Mouse (Mus musculus) CH12.LX (cell line): ENCODE results near the gene Tprkb. TPM values are rescaled to one million over a fixed set of nuclear protein-coding genes. Genes with fewer than 3 reads are reported as not detected.
"Not testable (repeated sequence)": the region's sequence is repeated elsewhere in the genome, so short reads cannot be mapped to it uniquely, and the experiment has no call there.

Experiments used
- DNase-seq: peaks from one replicate; pipeline ENCODE4 v3.0.0-alpha.2; 2013; ENCODE audit errors: extremely low read depth
- H3K27ac ChIP-seq: 2 replicates; pipeline ENCODE4 v1.5.1; 2012; ENCODE audit warnings: low read depth, mild to moderate bottlenecking, control low read depth, moderate library complexity; ENCODE audit not compliant: insufficient read depth
- H3K27me3 ChIP-seq: replicated peaks from 2 replicates; pipeline ENCODE3; 2012; ENCODE audit warnings: inconsistent platforms
- H3K36me3 ChIP-seq, 2 experiments: replicated peaks in 1 of 2; 2 replicates each; pipeline versions ENCODE3 to v1.6.1; 2012; ENCODE audit warnings: inconsistent platforms in 1 of 2, low read length in 1 of 2, mild to moderate bottlenecking in 1 of 2, mixed read lengths in 1 of 2, moderate library complexity in 1 of 2; ENCODE audit not compliant: control insufficient read depth in 1 of 2, insufficient read depth in 1 of 2
- H3K4me1 ChIP-seq, 2 experiments: 2 replicates each; pipeline ENCODE4 v1.6.1; 2012; ENCODE audit warnings: inconsistent platforms in 1 of 2, moderate library complexity in 1 of 2; ENCODE audit not compliant: insufficient read depth in 2 of 2, control insufficient read depth in 1 of 2
- H3K4me2 ChIP-seq: 2 replicates; pipeline ENCODE4 v1.6.1; 2012; ENCODE audit warnings: low read depth, mild to moderate bottlenecking, control low read depth; ENCODE audit not compliant: poor library complexity, insufficient read depth, severe bottlenecking
- H3K4me3 ChIP-seq, 3 experiments: fragments of 150-350 bp in 1 of 3; sonication (generic) in 1 of 3; replicated peaks in 1 of 3; 2 replicates each; pipeline versions ENCODE3 to v1.5.1; 2011 to 2012; ENCODE audit warnings: low read depth in 2 of 3, low read length in 2 of 3, mild to moderate bottlenecking in 2 of 3, moderate library complexity in 2 of 3, control low read depth in 1 of 3, improper control_type of control experiment in 1 of 3, inconsistent platforms in 1 of 3, mixed read lengths in 1 of 3; ENCODE audit not compliant: poor library complexity in 1 of 3
- H3K79me2 ChIP-seq: replicated peaks from 2 replicates; pipeline ENCODE4 v1.6.1; 2012; ENCODE audit warnings: mild to moderate bottlenecking, moderate library complexity; ENCODE audit not compliant: control insufficient read depth, poor library complexity, insufficient read depth, severe bottlenecking; ENCODE audit errors: extremely low read depth
- H3K9ac ChIP-seq: 2 replicates; pipeline ENCODE4 v1.6.1; 2012; ENCODE audit warnings: low read depth, mild to moderate bottlenecking, control low read depth, moderate library complexity; ENCODE audit not compliant: insufficient read depth
- H3K9me3 ChIP-seq: replicated peaks from 2 replicates; pipeline ENCODE3; 2012; ENCODE audit warnings: low read length, inconsistent platforms, mixed read lengths
- CTCF ChIP-seq, 2 experiments: IDR thresholded peaks in 1 of 2; conservative IDR thresholded peaks in 1 of 2; 2 replicates each; pipeline ENCODE4 v1.5.1; 2011 to 2012; ENCODE audit warnings: low read depth in 2 of 2, low read length in 2 of 2, improper control_type of control experiment in 1 of 2, inconsistent platforms in 1 of 2, mild to moderate bottlenecking in 1 of 2, moderate library complexity in 1 of 2
- JUND ChIP-seq: conservative IDR thresholded peaks from 2 replicates; pipeline ENCODE4 v1.6.1; 2011; ENCODE audit warnings: low read depth, low read length, improper control_type of control experiment
- RAD21 ChIP-seq: IDR thresholded peaks from 2 replicates; pipeline ENCODE4 v1.6.1; 2011; ENCODE audit warnings: low read depth, mild to moderate bottlenecking, low read length, improper control_type of control experiment, moderate library complexity
- SMC3 ChIP-seq: IDR thresholded peaks from 2 replicates; pipeline ENCODE4 v1.6.1; 2011; ENCODE audit warnings: low read depth, low read length, improper control_type of control experiment
- dilution Hi-C: fragments of 300-500 bp; cut with MboI; formaldehyde crosslinking; loops from 2 replicates; pipeline ENCODE4 v1.14.3; 2020; ENCODE audit warnings: low sequenced_read_pairs; ENCODE audit not compliant: extremely low pct_unique_long_range_greater_than_20kb, extremely low pct_ligation_motif_present
- in situ Hi-C: fragments of 300-500 bp; cut with MboI; formaldehyde crosslinking; loops from 3 replicates; pipeline ENCODE4 v1.14.3; 2019; ENCODE audit warnings: low sequenced_read_pairs, low pct_ligation_motif_present, low pct_unique_long_range_greater_than_20kb, mixed read lengths
- polyA plus RNA-seq: library from polyadenylated mRNA; unstranded; fragments of >175 nt; gene quantifications from 2 replicates; pipeline ENCODE4 v1.2.1, GENCODE M21; 2012; ENCODE audit warnings: low read depth; ENCODE audit not compliant: insufficient read length
- total RNA-seq, 2 experiments: library from RNA; depleted of rRNA; stranded (reverse); fragments of 300-350 nt in 1 of 2; fragments of >200 nt in 1 of 2; gene quantifications; 2 replicates each; pipeline ENCODE4 v1.2.3; 2012 to 2014

Gene Tprkb
- total and polyA plus RNA-seq, 3 experiments, result 21.2 to 59.8 (median 39.7) TPM

- H3K9ac ChIP-seq, in situ Hi-C loops, H3K4me3 ChIP-seq, H3K27me3 ChIP-seq, dilution Hi-C loops, H3K27ac ChIP-seq, DNase-seq, H3K79me2 ChIP-seq, H3K4me1 ChIP-seq, H3K36me3 ChIP-seq, H3K4me2 ChIP-seq: not testable (repeated sequence)
- peaks cover 17% of the 10 kb centered on the region for H3K9me3 ChIP-seq
- peak; percentile 23 for TF ChIP-seq RAD21
- peak; percentile 33 for TF ChIP-seq SMC3
- peak; percentile 19 to 54; a peak in 2 of 4 replicates for TF ChIP-seq CTCF (conservative IDR thresholded peaks at IDR 0.05 in 1 of 2, IDR thresholded peaks at IDR 0.05 in 1 of 2; ENCODE audit: low read depth in 2 of 2, low read length in 2 of 2)
These were observed 16.5 kb upstream of the Tprkb start for GRCm38 (mm10) chr6:85895061-85895648.

GRCm38 (mm10) chr6:85898596-85899475 lies 12.8 kb upstream of the Tprkb start:
- H3K27ac ChIP-seq, H3K4me1 ChIP-seq, dilution Hi-C loops, H3K4me2 ChIP-seq, H3K27me3 ChIP-seq, H3K79me2 ChIP-seq, in situ Hi-C loops, DNase-seq, H3K9ac ChIP-seq, H3K4me3 ChIP-seq, H3K9me3 ChIP-seq, H3K36me3 ChIP-seq: not testable (repeated sequence)

GRCm38 (mm10) chr6:85902303-85902702 lies 9.4 kb upstream of the Tprkb start:
- no peak for DNase-seq
- Histone ChIP-seq H3K27ac (no peak overlapping the region), H3K36me3 (peaks cover 0 to 1% of the 10 kb centered on the region in 2 experiments), H3K4me3 (no peak overlapping the region), H3K9ac (no peak overlapping the region), H3K27me3 (no peaks in the 10 kb centered on the region), H3K4me2 (no peak overlapping the region), H3K4me1 (peaks cover 0 to 5% of the 10 kb centered on the region in 2 experiments; a peak in 2 of 4 replicates), H3K79me2 (no peaks in the 10 kb centered on the region), H3K9me3 (no peaks in the 10 kb centered on the region)
- TF ChIP-seq JUND, result no peak
- dilution Hi-C loops (no loop called here), in situ Hi-C loops (loop anchor here (25.0 kb wide), 2 partner anchors 315 to 440 kb away; partner anchors contain the start of genes Alms1, Cct7 and Pradc1)
